Mouse (Mus musculus) activated CD4-positive, CD25-positive, alpha-beta regulatory T cell (primary cell): ENCODE data around the gene Yars2. TPM values are rescaled to one million over a fixed set of nuclear protein-coding genes. Genes with fewer than 3 reads are reported as not detected.

ENCODE experiments used
- polyA plus RNA-seq, 2 experiments: library from polyadenylated mRNA; unstranded; fragments of 100-300 nt; shearing (Covaris generic); gene quantifications; one replicate each; pipeline ENCODE4 v1.2.1; 2017

Gene Yars2
- 10 to 100 TPM; 25.1 to 28.5 TPM for polyA plus RNA-seq

GRCm38 (mm10) chr16:16302369-16303137, at the start of gene Yars2:
Yars2 (plus strand) TSS chr16:16302965.

GRCm38 (mm10) chr16:16358481-16359100, 55.8 kb downstream of the Yars2 start, which contains the start of gene Dnm1l:
Dnm1l (minus strand) TSS chr16:16358959.

Other genes with a start within 250 kb of the Yars2 start
- under 1 TPM in 1 of 2 experiments, not detected in 1; 0.20 TPM for gene Pkp2, start 89.6 kb upstream of the Yars2 start, polyA plus RNA-seq
- 10 to 100 TPM; 42.9 to 46.4 TPM for gene Dnm1l, start 56.0 kb downstream of the Yars2 start, polyA plus RNA-seq